Mouse (Mus musculus): Measurements from ENCODE around the gene Map3k6. TPM values are rescaled to one million over a fixed set of nuclear protein-coding genes. Genes with fewer than 3 reads are reported as not detected.

The Map3k6 gene
- polyA plus RNA-seq, 2 experiments: 7.5 to 10.4 TPM

DNA sequence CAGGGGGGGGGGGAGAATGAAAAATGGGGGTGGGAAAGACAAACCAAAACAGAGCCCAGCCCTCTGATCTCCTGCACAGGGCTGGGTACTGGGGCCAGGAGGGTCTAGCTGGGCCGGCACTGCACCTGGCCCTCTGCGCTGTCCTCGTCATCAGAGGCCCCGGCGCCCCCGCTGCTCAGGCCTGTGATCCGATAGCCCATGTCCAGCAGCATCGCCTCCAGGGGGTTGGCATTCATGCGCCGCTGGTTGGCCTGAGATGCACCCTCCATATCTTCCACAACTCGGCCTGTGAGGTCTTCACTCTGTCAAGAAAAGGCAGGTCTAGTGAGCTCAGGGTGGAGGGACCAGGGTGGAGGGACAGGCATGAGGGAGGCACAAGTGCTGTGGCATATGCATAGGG is 53.5 kb downstream of the Map3k6 start:
- no peaks in the 10 kb centered on the region for H3K9me3 ChIP-seq (ENCODE audit: control insufficient read depth, low read length)
- TF ChIP-seq POLR2A (IDR thresholded peaks at IDR 0.05; ENCODE audit: borderline replicate concordance, extremely low read depth, insufficient read depth, insufficient read length): no peak
- no peak overlapping the region for H3K9ac ChIP-seq (ENCODE audit: low read depth, low read length, severe bottlenecking)
- DNase-seq (ENCODE audit: low spot score) (no peak), ATAC-seq (ENCODE audit: low FRiP score, low read depth) (no peak)
- peaks cover 49% of the 10 kb centered on the region for H3K36me3 ChIP-seq (ENCODE audit: control insufficient read depth, insufficient read depth, low read length)
- H3K4me2 ChIP-seq (replicated peaks; ENCODE audit: low read depth, low read length, severe bottlenecking): no peak overlapping the region
- H3K27me3 ChIP-seq (ENCODE audit: control insufficient read depth, insufficient read depth, low read length): no peaks in the 10 kb centered on the region
- 42% methylated on average over 11 of the region's 11 CpGs for WGBS
- H3K4me3 ChIP-seq (replicated peaks; ENCODE audit: low read length): no peak overlapping the region
- H3K27ac ChIP-seq (replicated peaks; ENCODE audit: low read depth, low read length): no peak overlapping the region
- H3K4me1 ChIP-seq (ENCODE audit: control insufficient read depth, insufficient read depth, low read length): peaks cover 16% of the 10 kb centered on the region

DNA sequence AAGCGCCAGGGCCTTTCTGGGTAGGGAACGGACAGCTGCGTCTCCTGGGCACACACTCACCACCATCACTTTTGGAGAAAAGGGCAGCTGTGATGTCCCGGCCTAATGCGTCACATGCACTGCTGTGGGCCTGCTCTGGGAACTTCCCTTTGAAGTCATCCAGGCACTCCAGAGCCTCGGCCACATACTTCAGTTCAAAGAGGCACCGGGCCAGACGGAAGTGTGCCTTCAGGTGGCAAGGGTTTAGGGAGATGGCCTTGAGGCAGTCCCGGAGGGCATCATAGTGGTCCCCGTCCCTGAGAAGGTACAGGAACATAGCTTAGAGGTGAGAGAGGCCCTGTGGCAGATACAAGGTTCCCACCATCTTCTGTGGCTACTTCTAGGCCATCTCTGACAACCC is 56.7 kb downstream of the Map3k6 start:
- H3K36me3 ChIP-seq (ENCODE audit: control insufficient read depth, insufficient read depth, low read length): peaks cover 77% of the 10 kb centered on the region
- TF ChIP-seq POLR2A (IDR thresholded peaks at IDR 0.05; ENCODE audit: borderline replicate concordance, extremely low read depth, insufficient read depth, insufficient read length): no peak
- H3K4me1 ChIP-seq (ENCODE audit: control insufficient read depth, insufficient read depth, low read length): peaks cover 16% of the 10 kb centered on the region
- WGBS: 50% methylated on average over 10 of the region's 10 CpGs
- no peaks in the 10 kb centered on the region for H3K9me3 ChIP-seq (ENCODE audit: control insufficient read depth, low read length)
- ATAC-seq (ENCODE audit: low FRiP score, low read depth) (no peak), DNase-seq (ENCODE audit: low spot score) (no peak)
- H3K27ac ChIP-seq (replicated peaks; ENCODE audit: low read depth, low read length): no peak overlapping the region
- H3K27me3 ChIP-seq (ENCODE audit: control insufficient read depth, insufficient read depth, low read length): no peaks in the 10 kb centered on the region
- no peak overlapping the region for H3K4me3 ChIP-seq (replicated peaks; ENCODE audit: low read length)
- no peak overlapping the region for H3K4me2 ChIP-seq (replicated peaks; ENCODE audit: low read depth, low read length, severe bottlenecking)
- H3K9ac ChIP-seq (ENCODE audit: low read depth, low read length, severe bottlenecking): no peak overlapping the region

DNA sequence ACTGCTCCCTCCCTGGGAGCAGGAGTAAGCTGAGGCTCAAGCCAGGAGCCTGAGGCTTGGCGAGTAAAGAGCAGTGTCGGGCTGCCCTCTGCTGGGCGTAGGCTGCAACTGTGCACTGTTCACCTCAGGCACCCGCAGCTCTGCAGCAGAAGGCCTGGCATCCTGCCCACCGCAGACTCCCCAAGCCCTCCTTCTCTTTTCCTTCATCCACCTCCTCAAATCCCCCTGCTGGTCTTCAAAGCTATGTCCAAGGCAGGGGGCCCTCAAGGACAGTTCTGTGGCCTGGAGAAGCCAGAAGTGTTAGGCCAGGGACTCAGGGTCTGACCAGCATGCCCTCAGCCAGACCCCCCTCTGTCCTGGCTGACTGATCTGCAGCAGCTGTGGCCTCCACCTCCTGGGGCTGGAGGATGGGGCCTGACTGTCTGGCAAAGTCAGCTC is 57.2 kb downstream of the Map3k6 start:
- no peaks in the 10 kb centered on the region for H3K9me3 ChIP-seq (ENCODE audit: control insufficient read depth, low read length)
- no peak for TF ChIP-seq POLR2A (IDR thresholded peaks at IDR 0.05; ENCODE audit: borderline replicate concordance, extremely low read depth, insufficient read depth, insufficient read length)
- H3K9ac ChIP-seq (ENCODE audit: low read depth, low read length, severe bottlenecking): peak overlapping the region; percentile 2; the same call in 1 of the 2 replicates
- H3K4me2 ChIP-seq (replicated peaks; ENCODE audit: low read depth, low read length, severe bottlenecking): no peak overlapping the region
- ATAC-seq (ENCODE audit: low FRiP score, low read depth) (peak; percentile 89), DNase-seq (ENCODE audit: low spot score) (peak; percentile 93)
- peaks cover 15% of the 10 kb centered on the region for H3K4me1 ChIP-seq (ENCODE audit: control insufficient read depth, insufficient read depth, low read length)
- H3K4me3 ChIP-seq (replicated peaks; ENCODE audit: low read length): no peak overlapping the region
- no peak overlapping the region; the same call in 1 of the 2 replicates for H3K27ac ChIP-seq (replicated peaks; ENCODE audit: low read depth, low read length)
- peaks cover 78% of the 10 kb centered on the region for H3K36me3 ChIP-seq (ENCODE audit: control insufficient read depth, insufficient read depth, low read length)
- no peaks in the 10 kb centered on the region for H3K27me3 ChIP-seq (ENCODE audit: control insufficient read depth, insufficient read depth, low read length)
- WGBS: 0% methylated on average over 5 of the region's 5 CpGs

DNA sequence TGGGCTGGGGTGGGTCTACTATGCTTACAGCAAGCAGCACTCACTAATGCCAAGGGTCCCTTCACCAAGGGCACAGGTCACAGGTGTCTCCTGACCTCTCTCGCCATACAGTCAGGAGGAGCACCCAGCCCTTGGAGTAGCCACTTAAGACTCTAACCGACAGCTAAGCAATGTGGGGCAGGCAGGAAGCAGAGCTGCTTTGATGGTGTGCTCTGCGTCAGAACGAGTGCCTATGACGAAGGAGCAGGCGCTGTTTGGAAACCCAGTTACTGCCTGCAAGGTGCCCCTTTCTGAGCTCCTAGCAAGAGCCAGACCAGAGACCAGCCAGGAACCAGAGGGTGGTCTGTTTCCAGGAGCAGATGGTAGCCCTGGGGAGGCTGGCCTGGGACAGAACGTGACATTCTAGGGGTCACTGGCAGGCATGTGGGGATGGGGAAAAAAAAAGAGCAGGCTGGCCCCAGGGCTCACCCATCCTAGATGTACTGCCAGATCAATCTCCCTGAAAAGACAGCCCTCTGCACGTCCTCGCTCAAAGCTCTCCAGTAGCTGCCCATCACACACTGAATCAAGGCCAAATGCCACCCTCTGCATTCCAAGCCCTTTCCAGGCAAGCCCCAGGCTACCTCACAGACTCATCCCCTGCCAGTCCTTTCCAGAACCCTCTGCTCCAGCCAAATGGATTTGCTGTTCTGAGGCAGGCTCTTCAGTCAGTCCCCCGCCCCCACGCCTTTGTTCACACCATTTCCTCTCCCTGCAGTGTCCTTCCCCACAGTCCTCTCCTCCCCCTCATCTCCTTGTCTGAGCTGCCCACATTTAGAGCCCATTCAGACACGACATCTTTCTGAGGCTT is 58.1 kb downstream of the Map3k6 start:
- Histone ChIP-seq H3K4me1 (ENCODE audit: control insufficient read depth, insufficient read depth, low read length) (peaks cover 7% of the 10 kb centered on the region; the same call in 1 of the 2 replicates), H3K4me3 (replicated peaks; ENCODE audit: low read length) (no peak overlapping the region), H3K9me3 (ENCODE audit: control insufficient read depth, low read length) (no peaks in the 10 kb centered on the region), H3K36me3 (ENCODE audit: control insufficient read depth, insufficient read depth, low read length) (peaks cover 81% of the 10 kb centered on the region), H3K27me3 (ENCODE audit: control insufficient read depth, insufficient read depth, low read length) (no peaks in the 10 kb centered on the region), H3K27ac (replicated peaks; ENCODE audit: low read depth, low read length) (no peak overlapping the region; the same call in 1 of the 2 replicates), H3K4me2 (replicated peaks; ENCODE audit: low read depth, low read length, severe bottlenecking) (no peak overlapping the region), H3K9ac (ENCODE audit: low read depth, low read length, severe bottlenecking) (no peak overlapping the region)
- ATAC-seq (ENCODE audit: low FRiP score, low read depth): no peak
- no peak for DNase-seq (ENCODE audit: low spot score)
- no peak for TF ChIP-seq POLR2A (IDR thresholded peaks at IDR 0.05; ENCODE audit: borderline replicate concordance, extremely low read depth, insufficient read depth, insufficient read length)
- 32% methylated on average over 12 of the region's 12 CpGs for WGBS

DNA sequence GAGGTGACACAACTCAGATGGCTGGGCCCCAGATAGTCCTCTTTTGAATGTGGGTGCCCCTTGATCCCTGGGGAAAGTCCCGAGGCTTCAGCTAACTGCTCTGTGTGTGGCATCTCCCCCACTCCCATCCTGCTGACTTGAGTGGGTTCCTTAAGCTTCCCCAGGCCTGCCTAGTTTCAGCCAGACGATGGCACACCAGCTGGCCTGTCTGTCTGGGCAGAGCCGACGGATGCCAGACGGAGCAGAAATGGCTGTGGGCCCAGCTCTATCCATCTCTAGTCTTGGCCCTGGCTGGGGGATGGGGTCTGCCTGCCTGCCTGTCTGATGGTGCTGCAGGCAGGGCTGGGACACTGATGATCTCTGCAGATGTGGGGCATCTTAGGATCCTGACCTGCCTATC is 59.1 kb downstream of the Map3k6 start:
- ATAC-seq (ENCODE audit: low FRiP score, low read depth) (no peak), DNase-seq (ENCODE audit: low spot score) (no peak)
- peaks cover 7% of the 10 kb centered on the region; the same call in 1 of the 2 replicates for H3K4me1 ChIP-seq (ENCODE audit: control insufficient read depth, insufficient read depth, low read length)

More for the DNA sequence above, 59.1 kb downstream of the Map3k6 start:
- H3K27me3 ChIP-seq (ENCODE audit: control insufficient read depth, insufficient read depth, low read length): no peaks in the 10 kb centered on the region
- H3K27ac ChIP-seq (replicated peaks; ENCODE audit: low read depth, low read length): no peak overlapping the region
- WGBS: 46% methylated on average over 5 of the region's 5 CpGs
- no peaks in the 10 kb centered on the region for H3K9me3 ChIP-seq (ENCODE audit: control insufficient read depth, low read length)
- TF ChIP-seq POLR2A (IDR thresholded peaks at IDR 0.05; ENCODE audit: borderline replicate concordance, extremely low read depth, insufficient read depth, insufficient read length): no peak
- no peak overlapping the region for H3K4me3 ChIP-seq (replicated peaks; ENCODE audit: low read length)
- no peak overlapping the region for H3K4me2 ChIP-seq (replicated peaks; ENCODE audit: low read depth, low read length, severe bottlenecking)
- no peak overlapping the region for H3K9ac ChIP-seq (ENCODE audit: low read depth, low read length, severe bottlenecking)
- H3K36me3 ChIP-seq (ENCODE audit: control insufficient read depth, insufficient read depth, low read length): peaks cover 76% of the 10 kb centered on the region
